Mouse (Mus musculus) liver, embryonic 14.5 days (tissue): Measurements from ENCODE around the gene Xbp1.

Experiments
- CTCF ChIP-seq: IDR thresholded peaks from 2 replicates; pipeline ENCODE4 v1.5.1; 2016; ENCODE audit warnings: antibody characterized with exemption, low read depth, control low read depth
- EP300 ChIP-seq: IDR thresholded peaks from 2 replicates; pipeline ENCODE4 v1.6.1; 2016; ENCODE audit warnings: antibody characterized with exemption, low read depth

DNA sequence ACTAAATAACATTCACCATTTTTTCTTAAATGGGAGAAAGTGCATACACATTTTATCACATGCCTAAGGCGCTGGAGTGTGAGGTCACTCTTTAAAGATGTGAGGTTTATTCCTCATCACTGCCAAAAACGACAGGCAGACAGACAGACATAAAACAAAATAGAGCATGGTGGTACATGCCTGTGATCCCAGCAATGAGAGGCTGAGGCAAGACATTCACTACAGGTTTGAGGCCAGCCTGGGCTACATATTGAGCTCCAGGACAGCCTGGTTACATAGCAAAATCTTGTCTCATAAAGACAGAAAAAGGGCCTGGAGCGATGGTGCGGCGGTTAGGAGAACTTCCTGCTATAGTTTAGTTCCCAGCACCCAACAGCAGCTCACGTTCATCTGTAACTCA, 5.3 kb upstream of the Xbp1 start:
- no peak for TF ChIP-seq CTCF
- TF ChIP-seq EP300 = no peak
